Comparison of ENCODE assay signal across 21 mouse cellular contexts in the genomic region with DNA sequence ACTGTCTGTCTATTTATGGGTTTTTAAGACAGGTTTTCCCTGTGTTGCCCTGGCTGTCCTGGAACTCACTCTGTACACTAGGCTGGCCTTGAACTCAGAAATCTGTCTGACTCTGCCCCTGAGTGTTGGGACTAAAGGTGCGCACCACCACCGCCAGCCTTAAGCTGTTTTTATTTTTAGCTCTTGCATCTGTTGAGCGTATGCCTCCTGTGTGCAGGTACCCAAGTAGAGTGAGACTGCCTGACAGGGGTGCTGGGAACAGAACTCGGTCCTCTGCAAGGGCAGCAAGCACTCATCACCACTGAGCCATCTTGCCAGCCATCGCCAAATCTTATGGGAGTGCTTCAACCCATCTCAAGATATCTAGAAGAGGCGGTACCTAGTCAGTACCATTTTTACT. TPM values are rescaled to one million over a fixed set of nuclear protein-coding genes. Genes with fewer than 3 reads are reported as not detected.
A peak's percentile ranks its signal among the peaks of the same experiment; 100 is the strongest.
DNase-seq lines count a peak whose midpoint lies in the region.
"Had no signal": no experiment of that assay in that cellular context is flagged by ENCODE, and none has a peak within 500 bp of the region (broad histone marks: within the 10 kb centered on the region; RNA-seq: fewer than 3 reads in every experiment).

No protein-coding gene starts in this region.

- peaks cover 81% of the 10 kb centered on the region for H3K36me3 ChIP-seq in heart, embryonic 10.5 days
- H3K36me3 ChIP-seq in macrophage (ENCODE audit: inconsistent target), result peaks cover 44% of the 10 kb centered on the region

- intact Hi-C loops in heart, postnatal 14 days (cut with DNase I), result no loop called here

- H3K79me2 ChIP-seq in macrophage (ENCODE audit: inconsistent target), result peaks cover 21% of the 10 kb centered on the region; the same call in 1 of the 2 replicates

- H3K27me3 ChIP-seq in heart, embryonic 10.5 days (ENCODE audit: insufficient read depth, poor library complexity, severe bottlenecking), result no peaks in the 10 kb centered on the region
- H3K27me3 ChIP-seq: embryonic facial prominence, embryonic 12.5 days; embryonic facial prominence, embryonic 15.5 days; forebrain, embryonic 12.5 days; hindbrain, embryonic 13.5 days; intestine, embryonic 15.5 days had no signal

- no peak overlapping the region for H3K27ac ChIP-seq in heart, embryonic 10.5 days
- peak overlapping the region; percentile 79 for H3K27ac ChIP-seq in macrophage
- H3K27ac ChIP-seq: embryonic facial prominence, embryonic 12.5 days; embryonic facial prominence, embryonic 15.5 days; forebrain, embryonic 12.5 days; gastrocnemius, adult 2 months; heart, adult 2 months; hindbrain, embryonic 10.5 days; hindbrain, embryonic 13.5 days; intestine, embryonic 15.5 days had no signal

- H3K4me3 ChIP-seq in heart, embryonic 10.5 days, result no peak overlapping the region
- H3K4me3 ChIP-seq in macrophage (ENCODE audit: inconsistent target), result no peak overlapping the region
- H3K4me3 ChIP-seq: embryonic facial prominence, embryonic 12.5 days; embryonic facial prominence, embryonic 15.5 days; forebrain, embryonic 12.5 days; gastrocnemius, adult 2 months; heart, adult 2 months; hindbrain, embryonic 10.5 days; hindbrain, embryonic 13.5 days; intestine, embryonic 15.5 days had no signal

- no peaks in the 10 kb centered on the region for H3K9me3 ChIP-seq in heart, embryonic 10.5 days
- H3K9me3 ChIP-seq: embryonic facial prominence, embryonic 12.5 days; embryonic facial prominence, embryonic 15.5 days; forebrain, embryonic 12.5 days; hindbrain, embryonic 10.5 days; hindbrain, embryonic 13.5 days; intestine, embryonic 15.5 days had no signal

- peak; percentile 42 for DNase-seq in heart, embryonic 10.5 days (ENCODE audit: low spot score)
- DNase-seq in heart, postnatal 14 days, result no peak
- peak; percentile 16 for DNase-seq in urinary bladder, adult 2 months (ENCODE audit: low spot score)
- no peak for DNase-seq in urinary bladder, postnatal 25 days (ENCODE audit: low spot score)
- DNase-seq in kidney, adult 11 months, result no peak
- no peak for DNase-seq in right cerebral cortex, postnatal 36 days (ENCODE audit: low spot score in 2 of 2)
- DNase-seq: cerebellum, adult 11 months; cerebellum, adult 2 months; cerebellum, adult 9-11 months; cerebellum, postnatal 25 days; gastrocnemius, adult 2 months; gastrocnemius, postnatal 14 days; heart, adult 2 months; heart, postnatal 36 days had no signal

- peaks cover 8% of the 10 kb centered on the region for H3K4me1 ChIP-seq in heart, embryonic 10.5 days
- H3K4me1 ChIP-seq: embryonic facial prominence, embryonic 12.5 days; embryonic facial prominence, embryonic 15.5 days; forebrain, embryonic 12.5 days; hindbrain, embryonic 10.5 days; hindbrain, embryonic 13.5 days; intestine, embryonic 15.5 days had no signal

- WGBS in heart, embryonic 10.5 days, result 92% methylated on average over 6 of the region's 6 CpGs
- WGBS in macrophage (ENCODE audit: missing documents), result 95% methylated on average over 6 of the region's 6 CpGs

RNA-seq across cellular contexts. Expression of a gene that starts 11.6 kb away (rescaled TPM):
- polyA plus RNA-seq in heart, embryonic 10.5 days (2016; fragmentation: Nextera tagmentation; extraction: Ambion mirVana), result 11.9 and 13.9 TPM in 2 replicates
- 1 to 10 TPM; 7.7 to 7.9 TPM for total RNA-seq in heart, postnatal 14 days (2021)
- polyA plus RNA-seq in urinary bladder, adult 2 months (2012; rRNA removed), result 22.1 and 26.7 TPM in 2 replicates
- total RNA-seq in macrophage (2018; cell fraction: chromatin; rRNA removed), result 100 to 1,000 TPM in 5 of 26 experiments, 10 to 100 TPM in 17, 1 to 10 TPM in 4; 6.2 to 156 (median 37.7) TPM
- 10 to 100 TPM; 17.1 to 77.4 (median 37.5) TPM for total RNA-seq in macrophage (2018; cell fraction: cytosol; rRNA removed)
- 100 to 1,000 TPM in 2 of 26 experiments, 10 to 100 TPM in 24; 18.4 to 120 (median 45.8) TPM for total RNA-seq in macrophage (2018; cell fraction: nucleus; rRNA removed)
- 30.0 to 47.3 TPM (median 32.7 TPM) in 3 replicates for polyA plus RNA-seq in macrophage (2018)

RNA-seq across cellular contexts. Expression of a gene that starts 51.8 kb away (rescaled TPM):
- polyA plus RNA-seq in heart, embryonic 10.5 days (2016; fragmentation: Nextera tagmentation; extraction: Ambion mirVana), result 369 and 431 TPM in 2 replicates
- 100 to 1,000 TPM; 257 to 259 TPM for total RNA-seq in heart, postnatal 14 days (2021)
- 441 and 475 TPM in 2 replicates for polyA plus RNA-seq in urinary bladder, adult 2 months (2012; rRNA removed)
- total RNA-seq in macrophage (2018; cell fraction: chromatin; rRNA removed), result 10 to 100 TPM; 22.2 to 51.5 (median 32.3) TPM
- 100 to 1,000 TPM; 391 to 490 (median 447) TPM for total RNA-seq in macrophage (2018; cell fraction: cytosol; rRNA removed)
- 100 to 1,000 TPM in 21 of 26 experiments, 10 to 100 TPM in 5; 55.5 to 260 (median 146) TPM for total RNA-seq in macrophage (2018; cell fraction: nucleus; rRNA removed)
- 386 to 538 TPM (median 421 TPM) in 3 replicates for polyA plus RNA-seq in macrophage (2018)

Comparison
In these comparisons a context has a peak if more than half of its experiments do, and no peak if none do; other contexts are left out.
1. DNase-seq: peak in heart, embryonic 10.5 days (single experiment) and urinary bladder, adult 2 months (single experiment); none in heart, postnatal 14 days (0 of 2), urinary bladder, postnatal 25 days (single experiment), kidney, adult 11 months (single experiment) and right cerebral cortex, postnatal 36 days (0 of 2).